Mouse (Mus musculus) midbrain, embryonic 14.5 days (tissue): ENCODE results near the gene Capn11. TPM values are rescaled to one million over a fixed set of nuclear protein-coding genes. Genes with fewer than 3 reads are reported as not detected.

ENCODE experiments used
- ATAC-seq: fragments of 200-750 bp; cut with Nextera tagmentation; 2 replicates; pipeline ENCODE4 v1.8.0; 2017; ENCODE audit warnings: moderate number of reproducible peaks, moderate library complexity; ENCODE audit not compliant: low FRiP score, low TSS enrichment
- DNase-seq: peaks from one replicate; pipeline ENCODE4 v3.0.0-alpha.2; 2015
- H3K27ac ChIP-seq: fragments of 300-500 bp; sonication (generic); replicated peaks from 2 replicates; pipeline ENCODE4 v1.5.1; 2014; ENCODE audit warnings: mild to moderate bottlenecking, low read depth, low read length, moderate library complexity
- H3K27me3 ChIP-seq: fragments of 300-500 bp; sonication (generic); 2 replicates; pipeline ENCODE4 v1.6.1; 2014; ENCODE audit warnings: low read length, control low read depth, mixed read lengths; ENCODE audit not compliant: control insufficient read depth, insufficient read depth
- H3K36me3 ChIP-seq: fragments of 300-500 bp; sonication (generic); 2 replicates; pipeline ENCODE4 v1.6.1; 2014; ENCODE audit warnings: low read length, control low read depth; ENCODE audit not compliant: control insufficient read depth, insufficient read depth
- H3K4me1 ChIP-seq: fragments of 300-500 bp; sonication (generic); 2 replicates; pipeline ENCODE4 v1.6.1; 2014; ENCODE audit warnings: mild to moderate bottlenecking, antibody characterized with exemption, low read length, control low read depth; ENCODE audit not compliant: control insufficient read depth, insufficient read depth
- H3K4me2 ChIP-seq: fragments of 300-500 bp; sonication (generic); 2 replicates; pipeline ENCODE4 v1.6.1; 2014; ENCODE audit warnings: mild to moderate bottlenecking, low read length, moderate library complexity
- H3K4me3 ChIP-seq: fragments of 300-500 bp; sonication (generic); replicated peaks from 2 replicates; pipeline ENCODE4 v1.5.1; 2014; ENCODE audit warnings: low read depth, low read length
- H3K9ac ChIP-seq: fragments of 300-500 bp; sonication (generic); replicated peaks from 2 replicates; pipeline ENCODE4 v1.6.1; 2014; ENCODE audit warnings: mild to moderate bottlenecking, low read length, moderate library complexity
- H3K9me3 ChIP-seq: fragments of 300-500 bp; sonication (generic); 2 replicates; pipeline ENCODE4 v1.6.1; 2016; ENCODE audit warnings: low read length, control low read depth, mixed read lengths; ENCODE audit not compliant: control insufficient read depth
- WGBS: fragments of 180-500 bp; shearing (Covaris S2); extraction: QIAGEN DNeasy Blood & Tissue Kit; methylation state at CpG from one replicate; pipeline ENCODE4 v1.1.7; 2014; 5-methylcytosine and 5-hydroxymethylcytosine counted together
- polyA plus RNA-seq: library from polyadenylated mRNA; unstranded; fragments of >200 nt; fragmentation: Nextera tagmentation; extraction: Ambion mirVana; gene quantifications from 2 replicates; pipeline ENCODE4 v1.2.1, GENCODE M21; 2014

The Capn11 gene
- polyA plus RNA-seq, 1 experiment from 2014 or later: 2.4 TPM

DNA sequence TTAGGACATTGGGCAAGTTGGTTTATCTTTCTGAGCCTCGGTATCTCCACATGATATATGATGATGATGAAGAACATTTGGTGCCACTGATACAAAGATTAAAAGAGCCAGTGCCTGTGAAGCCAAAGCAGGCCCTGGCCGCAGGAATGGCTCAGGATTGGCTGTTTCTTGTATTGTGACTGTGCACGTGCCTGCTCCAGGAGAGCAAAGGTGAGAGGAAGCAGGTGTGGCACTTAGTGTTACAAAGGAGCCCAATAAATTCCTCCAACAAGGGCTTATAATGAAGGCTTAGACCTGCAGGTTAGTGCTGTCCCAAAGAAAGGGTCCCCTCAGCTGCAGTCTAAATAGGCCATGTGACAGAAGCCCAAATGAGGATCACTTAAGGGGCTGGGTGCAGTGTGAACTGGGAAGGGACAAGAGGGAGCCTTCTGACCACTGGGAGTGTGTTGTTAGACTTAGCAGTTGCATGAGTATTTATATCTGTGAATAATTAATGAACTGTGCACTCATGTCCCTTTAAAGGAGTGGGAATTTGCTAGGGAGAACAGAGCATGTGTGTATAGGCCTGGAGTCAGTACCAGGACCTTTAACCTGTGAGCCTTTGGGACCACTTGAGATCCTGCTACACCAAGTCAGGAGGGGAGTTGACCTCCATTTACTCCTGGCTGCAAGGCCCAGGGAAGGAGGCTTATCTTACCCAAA is 40.1 kb upstream of the Capn11 start:
- WGBS: 91% methylated on average over 3 of the region's 3 CpGs
- H3K27ac ChIP-seq: no peak overlapping the region

DNA sequence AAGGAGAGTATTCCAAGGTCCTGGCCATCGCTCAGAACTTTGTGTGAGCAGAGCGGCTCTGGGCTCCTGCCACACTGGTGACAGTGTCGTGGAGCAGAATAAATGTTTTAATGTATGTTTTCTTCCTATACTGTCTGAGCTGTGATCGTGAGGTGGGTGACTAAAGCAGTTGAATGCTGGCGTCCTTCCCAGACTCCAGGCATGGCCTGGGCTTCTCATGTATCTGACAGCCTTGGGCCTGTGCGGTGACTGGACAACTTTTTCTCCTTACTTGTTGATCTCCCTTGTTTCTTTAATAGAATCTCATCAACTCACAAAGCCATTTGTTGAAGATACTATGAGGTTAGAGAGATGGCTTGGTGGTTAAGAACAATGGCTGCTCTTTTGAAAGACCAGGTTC is 39.2 kb upstream of the Capn11 start:
- WGBS: 90% methylated on average over 6 of the region's 6 CpGs
- no peak overlapping the region for H3K4me2 ChIP-seq
- peaks cover 7% of the 10 kb centered on the region; the same call in 1 of the 2 replicates for H3K4me1 ChIP-seq
- peaks cover 20% of the 10 kb centered on the region for H3K36me3 ChIP-seq
- H3K27ac ChIP-seq: no peak overlapping the region
- no peaks in the 10 kb centered on the region for H3K27me3 ChIP-seq
- no peak overlapping the region for H3K4me3 ChIP-seq
- ATAC-seq: no peak
- H3K9ac ChIP-seq: no peak overlapping the region
- DNase-seq: no peak
- H3K9me3 ChIP-seq: no peaks in the 10 kb centered on the region

More for the DNA sequence above, 40.1 kb upstream of the Capn11 start:
- ATAC-seq (no peak), DNase-seq (no peak)
- peaks cover 7% of the 10 kb centered on the region; the same call in 1 of the 2 replicates for H3K4me1 ChIP-seq
- no peaks in the 10 kb centered on the region for H3K9me3 ChIP-seq
- peaks cover 20% of the 10 kb centered on the region for H3K36me3 ChIP-seq
- H3K4me2 ChIP-seq: no peak overlapping the region
- H3K4me3 ChIP-seq: no peak overlapping the region
- H3K27me3 ChIP-seq: no peaks in the 10 kb centered on the region
- no peak overlapping the region for H3K9ac ChIP-seq

DNA sequence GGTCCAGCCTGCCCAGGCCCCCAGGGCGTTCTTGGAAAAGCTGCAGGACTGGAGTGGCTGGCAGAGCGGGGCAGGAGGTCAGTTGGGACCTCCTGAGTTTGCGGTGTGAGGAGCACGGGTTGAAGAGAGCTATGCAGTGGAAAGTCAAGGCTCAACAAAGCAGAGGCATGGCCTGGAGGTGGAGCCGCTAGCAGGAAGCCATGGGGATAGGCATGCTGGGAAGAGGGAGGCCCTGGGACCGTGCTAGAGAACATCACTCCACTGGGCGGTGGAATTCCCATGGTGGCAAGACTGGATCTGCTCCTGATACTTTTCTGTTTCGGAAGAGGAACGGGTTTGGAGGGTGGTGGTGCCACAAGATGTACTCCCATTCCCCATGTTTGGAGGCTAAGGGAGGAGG is 37.9 kb upstream of the Capn11 start:
- no peak for ATAC-seq
- H3K27me3 ChIP-seq: no peaks in the 10 kb centered on the region

DNA sequence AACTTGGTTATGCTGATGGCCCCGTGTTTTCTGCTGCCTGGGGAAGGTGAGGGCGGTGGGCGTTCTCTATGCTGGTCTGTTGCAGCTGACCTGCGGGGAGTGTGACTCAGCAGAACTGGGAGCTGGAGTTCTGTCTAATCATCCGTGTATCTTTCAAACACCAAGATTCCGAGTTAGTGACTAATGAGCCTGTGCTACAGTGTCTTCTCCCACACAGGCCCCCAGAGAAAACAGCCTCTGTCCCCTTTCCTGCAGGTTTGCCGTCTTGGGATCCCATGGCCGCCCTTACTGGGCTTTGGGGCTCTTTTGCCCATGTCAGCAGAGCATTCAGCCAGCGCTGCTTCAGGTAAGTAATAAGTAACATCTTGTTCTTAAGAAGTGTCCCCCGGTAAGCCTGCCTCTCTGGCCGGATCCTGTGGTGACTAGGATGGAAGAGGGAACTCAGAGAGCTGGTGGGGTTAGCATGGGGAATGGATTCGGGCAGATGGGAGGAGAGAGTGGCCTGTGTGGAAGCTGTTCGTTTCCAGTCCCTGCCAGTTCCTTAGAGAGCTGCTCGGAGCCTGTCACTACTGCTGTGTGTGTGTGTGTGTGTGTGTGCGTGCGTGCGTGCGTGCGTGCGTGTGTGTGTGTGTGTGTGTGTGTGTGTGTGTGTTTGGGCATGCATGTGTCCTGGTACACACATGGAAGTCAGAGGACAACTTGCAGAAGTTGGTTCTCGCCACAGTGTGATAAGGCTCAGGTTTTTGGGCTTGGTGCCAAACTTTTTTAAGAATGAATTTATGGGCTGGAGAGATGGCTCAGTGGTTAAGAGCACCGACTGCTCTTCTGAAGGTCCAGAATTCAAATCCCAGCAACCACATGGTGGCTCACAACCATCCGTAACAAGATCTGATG is 36.3 kb upstream of the Capn11 start:
- H3K4me2 ChIP-seq: no peak overlapping the region
- DNase-seq: no peak
- H3K27ac ChIP-seq: no peak overlapping the region
- 81% methylated on average over 23 of the region's 23 CpGs for WGBS
- H3K4me1 ChIP-seq: peaks cover 4% of the 10 kb centered on the region; the same call in 1 of the 2 replicates
- no peak for ATAC-seq
- H3K27me3 ChIP-seq: no peaks in the 10 kb centered on the region
- H3K36me3 ChIP-seq: peaks cover 20% of the 10 kb centered on the region
- H3K9me3 ChIP-seq: no peaks in the 10 kb centered on the region
- no peak overlapping the region for H3K4me3 ChIP-seq
- no peak overlapping the region for H3K9ac ChIP-seq

More for the DNA sequence above, 37.9 kb upstream of the Capn11 start:
- no peak for DNase-seq
- Histone ChIP-seq H3K4me3 (no peak overlapping the region), H3K27ac (no peak overlapping the region), H3K36me3 (peaks cover 20% of the 10 kb centered on the region), H3K9me3 (no peaks in the 10 kb centered on the region), H3K4me2 (no peak overlapping the region), H3K4me1 (peaks cover 7% of the 10 kb centered on the region; the same call in 1 of the 2 replicates), H3K9ac (no peak overlapping the region)
- WGBS: 90% methylated on average over 9 of the region's 9 CpGs

DNA sequence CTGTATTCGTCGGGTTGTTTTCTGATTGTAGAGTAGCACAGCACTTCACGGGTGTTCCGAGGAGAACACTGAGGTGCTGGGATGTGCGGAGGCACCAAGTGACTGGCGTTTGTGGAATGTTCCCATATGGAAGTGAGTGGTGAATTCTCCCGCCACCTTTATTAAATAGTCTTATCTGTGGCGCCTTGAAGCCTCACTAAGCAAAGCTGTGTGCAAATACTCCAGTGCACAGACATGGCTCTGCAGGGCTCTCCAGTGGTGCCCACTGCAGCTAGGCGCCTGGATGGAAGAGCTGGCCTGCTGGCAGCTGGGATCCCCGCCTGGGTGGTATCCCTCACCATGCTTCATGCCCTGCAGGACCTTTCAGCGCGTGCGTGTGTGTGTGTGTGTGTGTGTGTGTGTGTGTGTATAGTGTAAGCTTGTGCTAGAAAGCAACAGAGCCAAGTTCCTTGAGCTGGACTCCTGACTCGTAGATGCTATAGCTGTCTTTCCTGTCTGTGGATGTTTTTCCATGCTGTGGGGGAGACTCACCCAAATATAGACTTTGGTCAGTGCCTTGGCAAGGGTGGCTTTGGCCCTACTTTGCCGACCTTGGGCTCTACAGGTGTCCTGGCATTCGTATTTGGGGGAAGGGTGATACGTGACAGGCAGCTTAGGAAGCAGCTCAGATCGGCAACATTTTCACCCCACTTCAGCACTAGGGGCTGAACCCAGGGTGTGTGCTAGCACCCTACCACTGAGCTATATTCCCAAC is 34.9 kb upstream of the Capn11 start:
- H3K27ac ChIP-seq: no peak overlapping the region
- no peak overlapping the region for H3K4me2 ChIP-seq
- DNase-seq (no peak), ATAC-seq (no peak)
- no peak overlapping the region for H3K9ac ChIP-seq
- no peak overlapping the region for H3K4me3 ChIP-seq
- H3K27me3 ChIP-seq: no peaks in the 10 kb centered on the region
- 82% methylated on average over 18 of the region's 18 CpGs for WGBS
- no peaks in the 10 kb centered on the region for H3K4me1 ChIP-seq
- H3K36me3 ChIP-seq: peaks cover 19% of the 10 kb centered on the region
- no peaks in the 10 kb centered on the region for H3K9me3 ChIP-seq

DNA sequence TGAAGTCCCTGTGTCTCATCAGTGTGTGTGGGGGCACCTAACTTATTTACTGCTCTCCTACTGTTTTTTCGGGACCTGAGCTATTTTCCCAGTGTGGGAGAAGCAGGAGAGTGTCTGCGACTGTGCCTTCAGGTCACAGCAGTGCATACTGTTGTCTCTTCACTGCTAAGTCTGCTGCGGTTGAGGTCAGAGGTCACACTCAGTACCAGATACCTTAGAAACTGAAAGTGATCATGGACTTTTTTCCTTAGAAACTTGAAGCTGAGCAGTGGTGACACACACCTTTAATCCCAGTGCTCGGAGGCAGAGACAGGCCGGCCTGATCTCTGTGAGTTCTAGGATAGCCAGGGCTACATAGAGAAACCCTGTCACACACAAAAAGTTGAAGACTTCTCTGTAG is 33.0 kb upstream of the Capn11 start:
- H3K9ac ChIP-seq: no peak overlapping the region
- WGBS: 85% methylated on average over 5 of the region's 5 CpGs
- H3K27me3 ChIP-seq: no peaks in the 10 kb centered on the region
- no peak for DNase-seq
- ATAC-seq: no peak
- no peak overlapping the region for H3K4me3 ChIP-seq
- H3K4me1 ChIP-seq: peaks cover 7% of the 10 kb centered on the region
- 0 out of 2 replicates have a peak, but pooled peaks cover 7% of the 10 kb centered on the region for H3K36me3 ChIP-seq
- H3K27ac ChIP-seq: no peak overlapping the region
- no peaks in the 10 kb centered on the region for H3K9me3 ChIP-seq
- no peak overlapping the region for H3K4me2 ChIP-seq

DNA sequence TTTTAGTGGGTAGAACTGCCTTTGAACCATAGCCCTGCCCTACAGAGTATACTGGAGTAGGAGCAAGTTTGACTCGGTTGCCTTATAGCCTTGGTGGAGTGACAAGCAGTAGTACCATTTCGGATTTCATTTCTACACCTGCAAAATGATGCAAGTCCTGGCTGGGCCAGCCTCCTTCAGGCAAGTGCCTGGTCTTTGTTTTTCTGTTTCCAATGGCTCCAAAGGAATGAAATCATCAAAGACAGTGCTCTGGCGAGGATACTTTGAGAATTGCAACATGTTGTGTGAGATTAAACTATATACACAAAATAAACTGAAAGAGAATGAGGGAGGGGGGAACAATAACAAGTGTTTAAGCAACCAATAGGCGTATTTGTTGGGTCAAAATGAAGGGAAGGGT is 30.9 kb upstream of the Capn11 start:
- H3K36me3 ChIP-seq: no peaks in the 10 kb centered on the region
- no peak overlapping the region for H3K4me2 ChIP-seq
- H3K9me3 ChIP-seq: no peaks in the 10 kb centered on the region
- no peaks in the 10 kb centered on the region for H3K27me3 ChIP-seq
- DNase-seq: no peak
- ATAC-seq: no peak
- 90% methylated on average over 4 of the region's 4 CpGs for WGBS
- H3K4me3 ChIP-seq: no peak overlapping the region
- H3K4me1 ChIP-seq: peaks cover 14% of the 10 kb centered on the region
- H3K9ac ChIP-seq: no peak overlapping the region
- H3K27ac ChIP-seq: no peak overlapping the region

DNA sequence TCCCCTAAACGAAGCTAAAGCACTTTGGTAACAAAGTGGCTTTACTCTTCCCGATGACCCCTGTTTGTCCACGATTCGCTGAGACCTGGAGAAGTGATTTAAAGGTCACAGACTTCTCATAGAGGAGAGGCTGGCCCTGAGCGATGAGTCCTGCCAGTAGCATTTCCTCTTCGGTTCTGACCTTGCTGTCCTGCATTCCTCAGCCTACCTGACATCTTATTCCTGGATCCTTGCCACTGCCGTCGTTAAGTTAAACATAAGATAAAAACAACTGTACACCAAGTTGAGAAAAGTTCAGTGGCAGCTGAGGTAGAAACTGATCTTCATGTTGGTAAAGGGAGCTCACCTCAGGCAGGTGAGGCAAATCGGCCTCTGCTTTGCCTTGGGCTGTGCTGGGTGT is 30.0 kb upstream of the Capn11 start:
- Histone ChIP-seq H3K27me3 (no peaks in the 10 kb centered on the region), H3K4me3 (no peak overlapping the region), H3K27ac (no peak overlapping the region), H3K9ac (no peak overlapping the region), H3K36me3 (no peaks in the 10 kb centered on the region), H3K4me2 (no peak overlapping the region), H3K9me3 (no peaks in the 10 kb centered on the region), H3K4me1 (peaks cover 20% of the 10 kb centered on the region)
- 92% methylated on average over 9 of the region's 9 CpGs for WGBS
- no peak for DNase-seq
- ATAC-seq: no peak
